In genomic region chr14:73452321-73453082, GRCm38 (mm10) we compare ENCODE assay signal across 12 mouse cellular contexts. TPM values are rescaled to one million over a fixed set of nuclear protein-coding genes. Genes with fewer than 3 reads are reported as not detected.
DNase-seq lines count a peak whose midpoint lies in the region; ATAC-seq and TF ChIP-seq lines count a peak whose summit lies in the region.
"Had no signal": no experiment of that assay in that cellular context is flagged by ENCODE, and none has a peak within 500 bp of the region (broad histone marks: within the 10 kb centered on the region; RNA-seq: fewer than 3 reads in every experiment).

No protein-coding gene starts in this region.

- H3K4me2 ChIP-seq in kidney, postnatal 0 days (ENCODE audit: low read length) = no peak overlapping the region
- H3K4me2 ChIP-seq in intestine, embryonic 16.5 days (ENCODE audit: low read depth, low read length) = no peak overlapping the region
- H3K4me2 ChIP-seq: liver, embryonic 15.5 days had no signal

- H3K9ac ChIP-seq in kidney, postnatal 0 days (ENCODE audit: low read depth, low read length) = no peak overlapping the region
- H3K9ac ChIP-seq in intestine, embryonic 16.5 days (ENCODE audit: low read depth, low read length) = no peak overlapping the region
- H3K9ac ChIP-seq: liver, embryonic 15.5 days had no signal

- no peak overlapping the region for H3K4me3 ChIP-seq in kidney, postnatal 0 days (replicated peaks; ENCODE audit: low read depth, low read length)
- no peak overlapping the region for H3K4me3 ChIP-seq in intestine, embryonic 16.5 days (ENCODE audit: low read length)
- no peak overlapping the region for H3K4me3 ChIP-seq in limb, embryonic 10.5 days
- H3K4me3 ChIP-seq: liver, embryonic 15.5 days had no signal

- ATAC-seq in kidney, postnatal 0 days (replicated peaks; ENCODE audit: low FRiP score, low read depth) = no peak
- ATAC-seq in intestine, embryonic 16.5 days = no peak
- 0 out of 2 replicates have a peak, but pooled peaks have one; percentile 33 for ATAC-seq in megakaryocyte, adult 5-6 weeks (ENCODE audit: poor library complexity, severe bottlenecking)
- ATAC-seq in granulocyte monocyte progenitor cell, adult 5-6 weeks (replicated peaks; ENCODE audit: poor library complexity, severe bottlenecking) = no peak
- ATAC-seq: CD4-positive, CD25-positive, alpha-beta regulatory T cell, adult 4 months had no signal

- 76% methylated on average over 7 of the region's 7 CpGs for WGBS in kidney, postnatal 0 days
- WGBS in intestine, embryonic 16.5 days = 71% methylated on average over 7 of the region's 7 CpGs
- WGBS in limb, embryonic 10.5 days = 70% methylated on average over 7 of the region's 7 CpGs

- no peak for DNase-seq in kidney, postnatal 0 days (ENCODE audit: low spot score)
- no peak for DNase-seq in kidney, postnatal 10 days
- no peak for DNase-seq in limb, embryonic 10.5 days (ENCODE audit: low spot score)
- no peak for DNase-seq in cerebellum, postnatal 10 days
- DNase-seq: cerebellum, adult 2 months; thymus, adult 18-20 months had no signal

- no peaks in the 10 kb centered on the region for H3K9me3 ChIP-seq in kidney, postnatal 0 days (replicated peaks; ENCODE audit: low read length)
- no peaks in the 10 kb centered on the region for H3K9me3 ChIP-seq in intestine, embryonic 16.5 days (ENCODE audit: control insufficient read depth, low read length)
- H3K9me3 ChIP-seq in limb, embryonic 10.5 days (replicated peaks) = no peaks in the 10 kb centered on the region
- H3K9me3 ChIP-seq: G1E; liver, embryonic 15.5 days had no signal

- no peaks in the 10 kb centered on the region for H3K36me3 ChIP-seq in kidney, postnatal 0 days (ENCODE audit: insufficient read depth, low read length)
- no peaks in the 10 kb centered on the region for H3K36me3 ChIP-seq in intestine, embryonic 16.5 days (ENCODE audit: control insufficient read depth, insufficient read depth, low read length)
- H3K36me3 ChIP-seq in limb, embryonic 10.5 days = no peaks in the 10 kb centered on the region
- H3K36me3 ChIP-seq: G1E; liver, embryonic 15.5 days had no signal

- no peaks in the 10 kb centered on the region for H3K27me3 ChIP-seq in kidney, postnatal 0 days (ENCODE audit: insufficient read depth, low read length)
- H3K27me3 ChIP-seq in intestine, embryonic 16.5 days (replicated peaks; ENCODE audit: control insufficient read depth, insufficient read depth, low read length) = no peaks in the 10 kb centered on the region
- no peaks in the 10 kb centered on the region for H3K27me3 ChIP-seq in limb, embryonic 10.5 days (ENCODE audit: low read depth, poor library complexity, severe bottlenecking)
- H3K27me3 ChIP-seq: liver, embryonic 15.5 days had no signal

- TF ChIP-seq CTCF in kidney, postnatal 0 days (IDR thresholded peaks at IDR 0.05; ENCODE audit: low read depth) = no peak

- H3K27ac ChIP-seq in kidney, postnatal 0 days = peak overlapping the region; percentile 70
- peak overlapping the region; percentile 41; the same call in 1 of the 2 replicates for H3K27ac ChIP-seq in intestine, embryonic 16.5 days (ENCODE audit: low read length)
- H3K27ac ChIP-seq in limb, embryonic 10.5 days = 0 out of 2 replicates have a peak overlapping the region, but pooled peaks have one; percentile 8
- H3K27ac ChIP-seq: liver, embryonic 15.5 days had no signal

- H3K4me1 ChIP-seq in kidney, postnatal 0 days (replicated peaks; ENCODE audit: insufficient read depth, low read length) = peaks cover 3% of the 10 kb centered on the region; the same call in 1 of the 2 replicates
- H3K4me1 ChIP-seq in intestine, embryonic 16.5 days (ENCODE audit: control insufficient read depth, insufficient read depth, low read length) = peaks cover 6% of the 10 kb centered on the region; the same call in 1 of the 2 replicates
- H3K4me1 ChIP-seq in limb, embryonic 10.5 days = peaks cover 16% of the 10 kb centered on the region

RNA-seq across cellular contexts. Expression of gene Med4, which starts 57.3 kb away (rescaled TPM):
- 66.5 and 70.2 TPM in 2 replicates for polyA plus RNA-seq in kidney, postnatal 0 days (2015; fragmentation: Nextera tagmentation; extraction: Ambion mirVana)
- 54.0 and 64.5 TPM in 2 replicates for polyA plus RNA-seq in intestine, embryonic 16.5 days (2015; fragmentation: Nextera tagmentation; extraction: Ambion mirVana)
- 120 and 123 TPM in 2 replicates for polyA plus RNA-seq in limb, embryonic 10.5 days (2016; fragmentation: Nextera tagmentation; extraction: Ambion mirVana)
- total RNA-seq in megakaryocyte, adult 5-6 weeks (2015) = 29.7 and 32.8 TPM in 2 replicates
- total RNA-seq in megakaryocyte, adult 5-6 weeks (2017) = 51.0 and 51.3 TPM in 2 replicates
- 51.8 and 57.7 TPM in 2 replicates for total RNA-seq in granulocyte monocyte progenitor cell, adult 5-6 weeks (2014; fragmentation: Nextera tagmentation)
- total RNA-seq in granulocyte monocyte progenitor cell, adult 5-6 weeks (2017) = 61.5 and 63.7 TPM in 2 replicates

Comparison
In these comparisons a context has a peak if more than half of its experiments do, and no peak if none do; other contexts are left out.
1. H3K27ac ChIP-seq: peak in every context shown above with its lines; median percentile 70 in kidney, postnatal 0 days; 41 in intestine, embryonic 16.5 days; 8 in limb, embryonic 10.5 days.